Mouse (Mus musculus) bone marrow macrophage, adult 2 months (primary cell): Measurements from ENCODE around the gene Gnb3. TPM values are rescaled to one million over a fixed set of nuclear protein-coding genes. Genes with fewer than 3 reads are reported as not detected.
"Not testable (repeated sequence)": the region's sequence is repeated elsewhere in the genome, so short reads cannot be mapped to it uniquely, and the experiment has no call there.

Experiments used
- H3K27ac ChIP-seq: 2 replicates; pipeline ENCODE4 v1.5.1; 2012; ENCODE audit warnings: low read depth, low read length; ENCODE audit not compliant: insufficient read depth
- H3K4me1 ChIP-seq: 2 replicates; pipeline ENCODE4 v1.6.1; 2012; ENCODE audit warnings: low read length; ENCODE audit not compliant: control insufficient read depth, insufficient read depth
- H3K4me3 ChIP-seq: 2 replicates; pipeline ENCODE4 v1.5.1; 2012; ENCODE audit warnings: mild to moderate bottlenecking, low read length, moderate library complexity; ENCODE audit not compliant: insufficient read depth
- CTCF ChIP-seq: IDR thresholded peaks from 2 replicates; pipeline ENCODE4 v1.5.1; 2012; ENCODE audit warnings: low read depth, mild to moderate bottlenecking, low read length, moderate library complexity
- POLR2A ChIP-seq: IDR thresholded peaks from 2 replicates; pipeline ENCODE4 v1.6.1; 2012; ENCODE audit warnings: mild to moderate bottlenecking, low read depth, low read length, borderline replicate concordance
- polyA plus RNA-seq: library from polyadenylated mRNA; stranded (reverse); fragments of >200 nt; gene quantifications from 2 replicates; pipeline ENCODE4 v1.2.4, GENCODE M21; 2012; ENCODE audit not compliant: missing spikeins, insufficient read depth, insufficient read length

Gnb3 gene
- polyA plus RNA-seq, 1 experiment, result not detected

DNA sequence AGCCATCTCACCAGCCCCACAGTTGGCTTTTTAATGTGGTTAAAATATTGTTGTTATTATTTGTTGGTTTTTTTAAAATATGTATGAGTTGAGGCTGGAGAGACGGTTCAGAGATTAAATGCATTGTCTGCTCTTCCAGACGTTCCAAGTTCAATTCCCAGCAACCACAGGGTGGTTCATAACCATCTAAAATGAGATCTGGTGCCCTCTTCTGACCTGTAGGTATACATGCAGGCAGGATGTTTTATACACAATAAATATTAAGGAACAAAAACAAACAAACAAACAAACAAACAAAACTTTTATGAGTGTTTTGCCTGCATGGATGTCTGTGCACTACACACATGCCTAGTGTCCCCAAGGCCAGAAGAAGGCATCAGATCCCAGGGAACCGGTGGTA, 37.0 kb downstream of the Gnb3 start:
- no peak for TF ChIP-seq CTCF
- no peak for TF ChIP-seq POLR2A
- no peak overlapping the region for H3K27ac ChIP-seq
- no peak overlapping the region for H3K4me3 ChIP-seq
- H3K4me1 ChIP-seq, result peaks cover 20% of the 10 kb centered on the region

DNA sequence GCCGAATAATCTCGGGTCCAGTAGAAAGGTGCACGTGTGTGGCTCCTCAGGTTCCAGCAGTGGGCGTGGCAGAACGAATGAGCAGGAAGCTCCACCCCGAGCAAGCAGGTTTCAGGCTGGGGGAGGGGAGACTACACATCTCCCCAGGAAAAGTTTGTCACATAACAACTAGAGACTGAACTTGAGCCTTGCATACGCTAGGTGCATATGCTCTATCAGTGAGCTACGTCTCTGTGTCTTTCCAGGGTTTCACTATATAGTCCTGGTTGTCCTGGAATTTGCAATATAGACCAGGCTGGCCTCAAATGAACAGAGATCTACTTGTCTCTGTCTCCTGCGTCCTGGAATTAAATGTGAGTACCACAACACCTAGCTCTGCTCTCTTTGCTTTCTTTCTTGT, 37.7 kb downstream of the Gnb3 start:
- peaks cover 13% of the 10 kb centered on the region for H3K4me1 ChIP-seq
- H3K27ac ChIP-seq, H3K4me3 ChIP-seq: not testable (repeated sequence)

DNA sequence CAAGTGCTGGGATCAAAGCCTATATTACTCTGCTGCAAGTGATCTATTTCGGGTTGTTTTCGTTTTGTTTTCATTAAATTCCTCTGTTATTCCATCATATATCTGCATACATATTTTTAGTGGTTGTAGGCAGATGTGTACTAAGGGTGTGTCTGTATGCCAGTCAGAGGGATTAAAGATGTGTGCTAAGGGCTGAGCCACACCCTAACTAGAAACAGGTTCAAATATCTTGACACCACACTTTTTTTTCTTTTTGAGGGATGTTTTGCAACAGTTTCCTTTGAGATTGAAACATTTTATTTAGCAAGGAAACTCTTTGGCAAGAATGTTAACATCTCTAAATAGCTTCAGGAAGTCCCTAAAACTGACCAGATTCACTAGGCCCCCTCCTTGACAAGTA, 43.9 kb downstream of the Gnb3 start:
- TF ChIP-seq CTCF, result no peak
- no peak for TF ChIP-seq POLR2A
- H3K4me1 ChIP-seq, result no peaks in the 10 kb centered on the region
- no peak overlapping the region for H3K27ac ChIP-seq
- H3K4me3 ChIP-seq, result no peak overlapping the region

DNA sequence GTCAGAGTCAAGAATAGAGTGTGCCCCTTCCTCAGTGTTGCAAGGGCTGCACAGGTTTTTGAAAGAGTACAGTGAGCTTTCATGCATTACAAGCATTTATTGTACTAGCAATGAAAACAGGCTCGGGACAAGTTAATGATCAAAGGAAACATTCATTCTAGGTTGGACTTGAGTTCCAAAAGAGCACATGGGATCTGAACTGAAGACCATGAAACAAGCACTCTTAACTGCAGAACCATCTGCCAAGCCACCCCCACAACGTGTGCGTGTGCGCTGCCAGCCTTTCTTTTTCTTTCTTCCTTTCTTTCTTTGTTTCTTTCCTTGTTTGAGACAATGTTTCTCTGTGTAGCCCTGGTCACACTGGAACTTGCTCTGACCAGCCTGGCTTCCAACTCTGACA, 44.3 kb downstream of the Gnb3 start:
- no peak overlapping the region for H3K27ac ChIP-seq
- no peak for TF ChIP-seq CTCF
- no peak for TF ChIP-seq POLR2A
- H3K4me3 ChIP-seq, result no peak overlapping the region
- no peaks in the 10 kb centered on the region for H3K4me1 ChIP-seq

DNA sequence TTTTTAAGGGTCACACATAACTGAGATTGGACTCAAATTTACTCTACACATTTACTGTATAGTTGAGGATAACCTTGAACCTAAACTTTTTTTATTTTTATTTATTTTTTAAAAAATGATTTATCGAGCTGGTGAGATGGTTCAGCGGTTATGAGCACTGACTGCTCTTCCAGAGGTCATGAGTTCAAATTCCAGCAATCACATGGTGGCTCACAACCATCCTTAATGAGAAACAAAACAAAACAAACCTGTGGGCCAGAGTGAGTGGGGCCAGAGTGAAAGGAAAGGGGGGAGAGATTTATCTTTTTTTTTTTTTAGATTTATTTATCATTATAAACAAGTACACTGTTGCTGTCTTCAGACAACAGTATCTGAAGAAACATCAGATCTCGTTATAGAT, 48.2 kb downstream of the Gnb3 start:
- no peak overlapping the region for H3K4me3 ChIP-seq
- TF ChIP-seq POLR2A (no peak), CTCF (no peak)
- H3K4me1 ChIP-seq, result peaks cover 7% of the 10 kb centered on the region
- H3K27ac ChIP-seq, result no peak overlapping the region

DNA sequence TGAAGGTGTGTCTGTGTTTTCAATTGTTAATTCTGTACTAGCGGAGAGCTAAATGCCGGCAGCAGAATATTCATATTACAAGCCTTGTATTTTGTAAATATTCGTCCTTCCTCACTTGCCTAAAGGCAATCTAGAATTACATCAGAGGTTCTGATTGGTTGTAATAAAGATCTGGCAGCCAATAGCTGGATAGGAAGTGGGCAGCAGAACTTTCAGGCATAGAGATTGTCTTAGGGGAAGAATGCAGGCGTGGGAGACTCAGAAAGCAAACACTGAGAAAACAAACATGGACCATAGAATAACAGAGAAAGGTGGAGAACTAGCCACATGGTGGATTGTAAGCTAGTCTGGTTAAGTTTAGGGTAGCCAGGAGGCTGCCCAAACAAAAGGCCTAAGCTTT, 50.0 kb downstream of the Gnb3 start:
- H3K4me1 ChIP-seq, result peaks cover 9% of the 10 kb centered on the region
- no peak overlapping the region for H3K27ac ChIP-seq
- TF ChIP-seq CTCF, result no peak
- TF ChIP-seq POLR2A, result no peak
- H3K4me3 ChIP-seq, result no peak overlapping the region

DNA sequence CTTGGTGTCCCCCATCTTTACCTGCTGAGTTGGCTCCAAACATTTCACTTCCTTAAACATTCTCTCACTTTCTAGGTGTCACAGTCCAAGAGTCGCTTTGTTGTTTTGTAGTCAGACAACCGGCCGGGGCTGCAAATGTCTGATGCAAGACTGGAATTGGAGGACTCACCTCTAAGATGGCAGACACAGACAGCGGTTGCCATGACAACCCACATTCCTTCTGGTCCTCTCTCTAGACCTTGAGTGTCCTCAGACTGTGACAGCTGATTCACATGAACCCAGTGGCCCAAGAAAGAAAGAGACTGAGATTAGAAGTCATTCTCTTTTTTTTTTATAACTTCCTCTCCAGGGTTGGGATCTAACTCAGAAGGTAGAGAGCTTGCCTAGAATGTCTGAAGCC, 50.6 kb downstream of the Gnb3 start:
- Histone ChIP-seq H3K27ac (no peak overlapping the region), H3K4me3 (no peak overlapping the region), H3K4me1 (peaks cover 9% of the 10 kb centered on the region)
- no peak for TF ChIP-seq CTCF
- no peak for TF ChIP-seq POLR2A

DNA sequence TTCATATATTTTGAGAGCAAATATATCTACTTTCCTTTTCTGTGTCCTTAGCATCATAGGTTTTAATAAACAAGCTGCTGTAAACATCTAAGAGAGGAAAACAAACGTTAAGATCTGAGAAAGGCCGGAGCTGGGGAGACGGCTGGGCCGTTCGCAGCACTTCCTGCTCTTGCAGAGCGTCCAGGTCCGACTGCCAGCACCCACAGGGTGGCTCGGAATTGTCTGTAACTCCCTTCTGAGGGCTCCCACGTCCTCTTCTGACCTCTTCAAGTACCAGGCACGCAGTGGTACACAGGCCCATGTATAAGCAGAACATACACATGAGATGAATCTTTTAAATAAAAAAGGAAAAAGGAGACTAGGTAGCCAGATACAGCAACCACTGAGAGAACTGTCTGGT, 52.4 kb downstream of the Gnb3 start:
- TF ChIP-seq POLR2A (no peak), CTCF (no peak)
- Histone ChIP-seq H3K27ac (no peak overlapping the region), H3K4me3 (no peak overlapping the region), H3K4me1 (peaks cover 12% of the 10 kb centered on the region)

DNA sequence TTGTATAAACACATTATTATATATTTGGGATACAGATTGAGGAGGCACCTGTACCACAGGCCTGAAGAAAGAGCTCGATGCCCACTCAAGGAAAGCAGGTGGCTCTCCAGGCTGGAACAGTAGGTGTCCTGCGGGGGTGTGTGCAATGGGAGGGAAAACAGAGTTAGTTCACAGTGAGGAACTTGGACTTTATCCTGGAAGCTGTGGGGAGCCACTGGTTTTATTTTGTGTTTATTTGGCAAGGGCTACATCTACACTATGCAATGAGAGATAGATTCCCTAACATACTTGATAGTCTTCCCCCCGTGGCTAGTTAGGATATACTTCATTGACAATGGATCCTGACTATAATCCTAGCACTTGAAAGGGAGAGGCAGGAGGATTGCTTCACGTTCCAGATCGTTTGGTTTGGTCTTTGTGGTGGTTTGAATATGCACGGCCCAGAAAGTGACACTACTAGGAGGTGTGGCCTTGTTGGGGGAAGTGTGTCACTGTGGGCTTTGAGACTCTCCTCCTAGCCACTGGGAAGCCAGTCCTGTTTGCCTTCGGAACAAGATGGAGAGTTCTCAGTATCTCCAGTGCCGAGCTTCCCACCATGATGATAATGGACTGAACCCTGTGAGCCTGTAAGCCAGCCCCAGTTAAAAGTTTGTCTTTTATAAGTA, 53.2 kb downstream of the Gnb3 start:
- no peak for TF ChIP-seq CTCF
- no peak for TF ChIP-seq POLR2A
- no peak overlapping the region for H3K27ac ChIP-seq
- no peak overlapping the region for H3K4me3 ChIP-seq
- peaks cover 17% of the 10 kb centered on the region for H3K4me1 ChIP-seq

Other genes starting within 250 kb of the Gnb3 start
- not detected in 2 replicates for gene C1s2, start 204.2 kb downstream of the Gnb3 start, polyA plus RNA-seq
- 57.4 and 70.0 TPM in 2 replicates for gene Lpcat3, start 177.2 kb downstream of the Gnb3 start, polyA plus RNA-seq
- gene Emg1, start 128.1 kb downstream of the Gnb3 start, polyA plus RNA-seq, result 48.2 and 54.9 TPM in 2 replicates
- 94.1 and 97.8 TPM in 2 replicates for gene Phb2, start 127.9 kb downstream of the Gnb3 start, polyA plus RNA-seq
- gene Ptpn6, start 101.6 kb downstream of the Gnb3 start, polyA plus RNA-seq, result 583 and 614 TPM in 2 replicates
- 221 and 253 TPM in 2 replicates for gene Grcc10, start 98.9 kb downstream of the Gnb3 start, polyA plus RNA-seq
- not detected in 2 replicates for gene Gm45234, start 84.3 kb downstream of the Gnb3 start, polyA plus RNA-seq
- 30.1 and 34.0 TPM in 2 replicates for gene Atn1, start 83.8 kb downstream of the Gnb3 start, polyA plus RNA-seq
- 1.4 and 2.6 TPM in 2 replicates for gene Eno2, start 70.6 kb downstream of the Gnb3 start, polyA plus RNA-seq
- not detected in 2 replicates for gene Lrrc23, start 60.5 kb downstream of the Gnb3 start, polyA plus RNA-seq
- gene Spsb2, start 31.6 kb downstream of the Gnb3 start, polyA plus RNA-seq, result 31.4 and 43.6 TPM in 2 replicates
- gene Tpi1, start 26.0 kb downstream of the Gnb3 start, polyA plus RNA-seq, result 224 and 232 TPM in 2 replicates
- gene Usp5, start 10.8 kb downstream of the Gnb3 start, polyA plus RNA-seq, result 62.3 and 65.0 TPM in 2 replicates
- gene Cdca3, start 10.7 kb downstream of the Gnb3 start, polyA plus RNA-seq, result 70.1 and 76.5 TPM in 2 replicates
- gene P3h3, start 17.5 kb upstream of the Gnb3 start, polyA plus RNA-seq, result 12.1 and 12.9 TPM in 2 replicates
- gene Gpr162, start 23.7 kb upstream of the Gnb3 start, polyA plus RNA-seq, result 43.3 and 52.6 TPM in 2 replicates
- gene Cd4, start 47.9 kb upstream of the Gnb3 start, polyA plus RNA-seq, result 20.6 and 23.4 TPM in 2 replicates
- 0.44 TPM in 1 of 2 replicates, not detected in the other for gene Lag3, start 71.4 kb upstream of the Gnb3 start, polyA plus RNA-seq
- 820 and 821 TPM in 2 replicates for gene Ptms, start 79.8 kb upstream of the Gnb3 start, polyA plus RNA-seq
- 186 and 188 TPM in 2 replicates for gene Mlf2, start 91.1 kb upstream of the Gnb3 start, polyA plus RNA-seq
- 49.3 and 58.7 TPM in 2 replicates for gene Cops7a, start 125.3 kb upstream of the Gnb3 start, polyA plus RNA-seq
- 5.5 and 7.2 TPM in 2 replicates for gene Pianp, start 156.4 kb upstream of the Gnb3 start, polyA plus RNA-seq
- gene Zfp384, start 168.9 kb upstream of the Gnb3 start, polyA plus RNA-seq, result 82.7 and 83.1 TPM in 2 replicates
- 110 and 113 TPM in 2 replicates for gene Ing4, start 199.5 kb upstream of the Gnb3 start, polyA plus RNA-seq
- 28.7 and 29.3 TPM in 2 replicates for gene Acrbp, start 209.4 kb upstream of the Gnb3 start, polyA plus RNA-seq
- gene Lpar5, start 227.6 kb upstream of the Gnb3 start, polyA plus RNA-seq, result 33.2 and 43.3 TPM in 2 replicates